In the genomic region with DNA sequence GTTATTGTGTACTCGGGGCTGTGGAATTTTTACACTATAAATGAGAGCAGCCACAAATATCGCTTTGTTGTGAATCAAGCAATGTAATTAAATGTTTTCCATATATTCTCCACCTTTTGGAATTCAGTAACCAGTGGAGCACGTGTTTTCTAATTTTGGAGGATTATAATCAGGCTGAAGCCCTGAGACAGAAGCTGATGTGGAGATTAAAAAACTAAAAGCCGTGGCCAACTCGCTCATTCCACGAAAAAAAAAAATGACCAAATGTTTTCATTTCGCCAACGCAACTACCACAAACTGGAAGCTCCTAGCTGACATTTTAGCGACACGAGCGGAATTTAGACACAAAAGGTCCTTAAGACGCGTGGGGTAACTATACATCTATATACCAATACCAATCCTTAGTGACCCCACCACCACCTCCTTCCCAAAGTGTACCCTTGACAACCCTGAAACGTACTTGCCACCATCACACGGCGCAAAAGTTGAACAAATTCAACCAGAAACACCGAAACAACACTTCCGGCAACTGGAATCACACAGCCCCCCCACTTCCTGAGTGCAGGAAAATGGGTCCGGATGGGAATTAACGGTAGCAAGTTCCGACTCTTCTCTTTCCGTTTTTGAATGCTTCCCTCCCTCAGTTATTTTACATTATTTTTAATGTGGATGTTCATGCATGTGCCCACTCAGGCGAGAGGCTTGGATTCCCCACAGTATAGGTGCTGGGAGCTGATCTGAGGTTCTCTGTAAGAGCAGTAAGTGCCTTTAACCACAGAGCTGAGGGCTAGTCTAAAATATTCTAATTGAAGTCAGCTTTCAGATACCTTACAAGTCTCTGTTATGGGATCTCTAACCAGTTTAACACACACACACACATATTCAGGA, we compare ENCODE assay signal across 8 mouse cellular contexts. TPM values are rescaled to one million over a fixed set of nuclear protein-coding genes. Genes with fewer than 3 reads are reported as not detected.
DNase-seq lines count a peak whose midpoint lies in the region; ATAC-seq lines count a peak whose summit lies in the region.

A gene (minus strand): TSS at position 524 of the 888 bp plus-strand sequence.

- 4% methylated on average over 23 of the region's 23 CpGs for WGBS in hindbrain, embryonic 16.5 days
- WGBS in macrophage (ENCODE audit: missing documents) = 3% methylated on average over 23 of the region's 23 CpGs

- no peaks in the 10 kb centered on the region for H3K9me3 ChIP-seq in hindbrain, embryonic 16.5 days (ENCODE audit: control insufficient read depth, low read length)

- ATAC-seq in hindbrain, embryonic 16.5 days = no peak

- H3K4me2 ChIP-seq in hindbrain, embryonic 16.5 days (ENCODE audit: low read length) = peak within 1 kb of the TSS; percentile 97

- peak within 1 kb of the TSS; percentile 90 for H3K27ac ChIP-seq in hindbrain, embryonic 16.5 days (ENCODE audit: low read depth, low read length)
- peak within 1 kb of the TSS; percentile 95 for H3K27ac ChIP-seq in macrophage

- peak within 1 kb of the TSS; percentile 65 for H3K4me3 ChIP-seq in hindbrain, embryonic 16.5 days (ENCODE audit: low read length)
- peak within 1 kb of the TSS; percentile 85 for H3K4me3 ChIP-seq in macrophage (ENCODE audit: inconsistent target)

- peaks cover 43% of the 10 kb centered on the region for H3K79me2 ChIP-seq in macrophage (ENCODE audit: inconsistent target)

- H3K27me3 ChIP-seq in hindbrain, embryonic 16.5 days (replicated peaks; ENCODE audit: control insufficient read depth, insufficient read depth, low read length) = no peaks in the 10 kb centered on the region

- peaks cover 6% of the 10 kb centered on the region; the same call in 1 of the 2 replicates for H3K36me3 ChIP-seq in hindbrain, embryonic 16.5 days (ENCODE audit: control insufficient read depth, insufficient read depth, low read length)
- H3K36me3 ChIP-seq in macrophage (ENCODE audit: inconsistent target) = peaks cover 12% of the 10 kb centered on the region; the same call in 1 of the 2 replicates

- peak within 1 kb of the TSS; percentile 76 for H3K9ac ChIP-seq in hindbrain, embryonic 16.5 days (ENCODE audit: low read depth, low read length)

- H3K4me1 ChIP-seq in hindbrain, embryonic 16.5 days (ENCODE audit: control insufficient read depth, insufficient read depth, low read depth, low read length) = peaks cover 15% of the 10 kb centered on the region

- peak; percentile 77 for DNase-seq in T-cell, adult 2 months (ENCODE audit: low spot score)
- DNase-seq in cerebellum, postnatal 25 days = peak; percentile 78 to 85
- DNase-seq in frontal cortex, postnatal 36 days (ENCODE audit: low spot score in 2 of 2) = peak; percentile 79 to 87
- peak; percentile 72 to 86 for DNase-seq in left cerebral cortex, adult 18-20 months (ENCODE audit: low spot score in 2 of 2)
- peak; percentile 81 for DNase-seq in right cerebral cortex, adult 18-20 months
- peak; percentile 74 for DNase-seq in urinary bladder, postnatal 25 days (ENCODE audit: low spot score)

RNA-seq across cellular contexts. Expression of the gene that starts here (rescaled TPM):
- polyA plus RNA-seq in hindbrain, embryonic 16.5 days (2015; fragmentation: Nextera tagmentation; extraction: Ambion mirVana) = 20.1 and 22.2 TPM in 2 replicates
- total RNA-seq in left cerebral cortex, adult 18-20 months (2021) = 1 to 10 TPM; 8.6 to 9.5 TPM
- 10 to 100 TPM in 3 of 26 experiments, 1 to 10 TPM in 22, under 1 TPM in 1; 0.45 to 11.9 (median 3.5) TPM for total RNA-seq in macrophage (2018; cell fraction: chromatin; rRNA removed)
- 10 to 100 TPM in 11 of 26 experiments, 1 to 10 TPM in 15; 3.4 to 13.4 (median 9.9) TPM for total RNA-seq in macrophage (2018; cell fraction: cytosol; rRNA removed)
- 10 to 100 TPM in 8 of 26 experiments, 1 to 10 TPM in 18; 2.1 to 25.3 (median 6.1) TPM for total RNA-seq in macrophage (2018; cell fraction: nucleus; rRNA removed)
- polyA plus RNA-seq in macrophage (2018) = 13.0 to 21.0 TPM (median 16.1 TPM) in 3 replicates
